Mouse (Mus musculus) intestine, embryonic 16.5 days (tissue): ENCODE data around the gene Adgrl3. TPM values are rescaled to one million over a fixed set of nuclear protein-coding genes. Genes with fewer than 3 reads are reported as not detected.
A peak's percentile ranks its signal among the peaks of the same experiment; 100 is the strongest.

ENCODE experiments used
- ATAC-seq: fragments of 200-750 bp; cut with Nextera tagmentation; 2 replicates; pipeline ENCODE4 v1.8.0; 2017; ENCODE audit warnings: moderate TSS enrichment, moderate library complexity
- H3K27ac ChIP-seq: fragments of 300-500 bp; sonication (generic); 2 replicates; pipeline ENCODE4 v1.5.1; 2014; ENCODE audit warnings: mild to moderate bottlenecking, low read length
- H3K27me3 ChIP-seq: fragments of 300-500 bp; sonication (generic); replicated peaks from 2 replicates; pipeline ENCODE4 v1.6.1; 2014; ENCODE audit warnings: low read length, control low read depth, mixed read lengths; ENCODE audit not compliant: control insufficient read depth, insufficient read depth
- H3K36me3 ChIP-seq: fragments of 300-500 bp; sonication (generic); 2 replicates; pipeline ENCODE4 v1.6.1; 2014; ENCODE audit warnings: low read length, control low read depth; ENCODE audit not compliant: control insufficient read depth, insufficient read depth
- H3K4me1 ChIP-seq: fragments of 300-500 bp; sonication (generic); 2 replicates; pipeline ENCODE4 v1.6.1; 2014; ENCODE audit warnings: low read length, control low read depth, mixed read lengths; ENCODE audit not compliant: control insufficient read depth, insufficient read depth
- H3K4me2 ChIP-seq: fragments of 300-500 bp; sonication (generic); 2 replicates; pipeline ENCODE4 v1.6.1; 2014; ENCODE audit warnings: low read depth, low read length, control low read depth
- H3K4me3 ChIP-seq: fragments of 300-500 bp; sonication (generic); 2 replicates; pipeline ENCODE4 v1.5.1; 2014; ENCODE audit warnings: mild to moderate bottlenecking, low read length
- H3K9ac ChIP-seq: fragments of 300-500 bp; sonication (generic); 2 replicates; pipeline ENCODE4 v1.6.1; 2014; ENCODE audit warnings: low read depth, low read length
- H3K9me3 ChIP-seq: fragments of 300-500 bp; sonication (generic); 2 replicates; pipeline ENCODE4 v1.6.1; 2016; ENCODE audit warnings: low read length, control low read depth; ENCODE audit not compliant: control insufficient read depth
- WGBS: fragments of 180-500 bp; shearing (Covaris S2); extraction: QIAGEN DNeasy Blood & Tissue Kit; methylation state at CpG from one replicate; pipeline ENCODE4 v1.1.7; 2014; 5-methylcytosine and 5-hydroxymethylcytosine counted together
- polyA plus RNA-seq: library from polyadenylated mRNA; unstranded; fragments of >200 nt; fragmentation: Nextera tagmentation; extraction: Ambion mirVana; gene quantifications from 2 replicates; pipeline ENCODE4 v1.2.1, GENCODE M21; 2015

Adgrl3 gene
- polyA plus RNA-seq, 1 experiment from 2014 or later = 6.8 TPM

GRCm38 (mm10) chr5:81475406-81475805 is 455.5 kb downstream of the Adgrl3 start:
- Histone ChIP-seq H3K4me3 (no peak overlapping the region), H3K9me3 (no peaks in the 10 kb centered on the region), H3K36me3 (no peaks in the 10 kb centered on the region), H3K27me3 (no peaks in the 10 kb centered on the region), H3K9ac (no peak overlapping the region), H3K27ac (no peak overlapping the region), H3K4me2 (no peak overlapping the region), H3K4me1 (peaks cover 2% of the 10 kb centered on the region; the same call in 1 of the 2 replicates)
- ATAC-seq = no peak
- WGBS = 86% methylated on average over 3 of the region's 3 CpGs

GRCm38 (mm10) chr5:81475971-81476606 is 456.2 kb downstream of the Adgrl3 start:
- H3K9me3 ChIP-seq = no peaks in the 10 kb centered on the region
- H3K27ac ChIP-seq = no peak overlapping the region
- H3K4me1 ChIP-seq = peaks cover 2% of the 10 kb centered on the region; the same call in 1 of the 2 replicates
- peak overlapping the region; percentile 30; the same call in 1 of the 2 replicates for H3K4me2 ChIP-seq
- no peaks in the 10 kb centered on the region for H3K36me3 ChIP-seq
- no peaks in the 10 kb centered on the region for H3K27me3 ChIP-seq
- 31% methylated on average over 8 of the region's 8 CpGs for whole genome bisulfite sequencing
- no peak overlapping the region for H3K4me3 ChIP-seq
- peak; percentile 97 for ATAC-seq
- no peak overlapping the region for H3K9ac ChIP-seq

- H3K4me3 ChIP-seq = no peak overlapping the region
- no peaks in the 10 kb centered on the region for H3K9me3 ChIP-seq
- H3K27me3 ChIP-seq = no peaks in the 10 kb centered on the region
- no peaks in the 10 kb centered on the region for H3K36me3 ChIP-seq
- no peak overlapping the region for H3K27ac ChIP-seq
- 84% methylated on average over 3 of the region's 3 CpGs for WGBS
- H3K9ac ChIP-seq = no peak overlapping the region
- no peak overlapping the region for H3K4me2 ChIP-seq
- H3K4me1 ChIP-seq = no peaks in the 10 kb centered on the region; the same call in 1 of the 2 replicates
- ATAC-seq = no peak
Observed at GRCm38 (mm10) chr5:81480911-81481310, 461.0 kb downstream of the Adgrl3 start.

- 74% methylated on average over 3 of the region's 3 CpGs for WGBS
- no peak for ATAC-seq
- Histone ChIP-seq H3K9me3 (no peaks in the 10 kb centered on the region), H3K36me3 (no peaks in the 10 kb centered on the region), H3K27me3 (no peaks in the 10 kb centered on the region), H3K4me2 (no peak overlapping the region), H3K4me1 (no peaks in the 10 kb centered on the region), H3K9ac (no peak overlapping the region), H3K27ac (no peak overlapping the region), H3K4me3 (no peak overlapping the region)
Observed at GRCm38 (mm10) chr5:81483890-81484289, 464.0 kb downstream of the Adgrl3 start.

- Histone ChIP-seq H3K27ac (no peak overlapping the region), H3K4me1 (no peaks in the 10 kb centered on the region), H3K4me2 (no peak overlapping the region), H3K9me3 (no peaks in the 10 kb centered on the region), H3K36me3 (no peaks in the 10 kb centered on the region), H3K4me3 (no peak overlapping the region), H3K27me3 (no peaks in the 10 kb centered on the region), H3K9ac (no peak overlapping the region)
- WGBS = 91% methylated on average over 3 of the region's 3 CpGs
- peak; percentile 33; the same call in 1 of the 2 replicates for ATAC-seq
Observed at GRCm38 (mm10) chr5:81501076-81501475, 481.1 kb downstream of the Adgrl3 start.

GRCm38 (mm10) chr5:81518720-81519496 is 499.0 kb downstream of the Adgrl3 start:
- Histone ChIP-seq H3K4me3 (no peak overlapping the region), H3K4me1 (no peaks in the 10 kb centered on the region), H3K27ac (no peak overlapping the region), H3K27me3 (no peaks in the 10 kb centered on the region), H3K9me3 (no peaks in the 10 kb centered on the region), H3K36me3 (no peaks in the 10 kb centered on the region), H3K9ac (no peak overlapping the region), H3K4me2 (no peak overlapping the region)
- WGBS = 61% methylated on average over 5 of the region's 5 CpGs
- ATAC-seq = no peak

GRCm38 (mm10) chr5:81519497-81520382 is 499.8 kb downstream of the Adgrl3 start:
- Histone ChIP-seq H3K9me3 (no peaks in the 10 kb centered on the region), H3K4me2 (no peak overlapping the region), H3K4me1 (no peaks in the 10 kb centered on the region), H3K9ac (no peak overlapping the region), H3K36me3 (no peaks in the 10 kb centered on the region), H3K27ac (no peak overlapping the region), H3K27me3 (no peaks in the 10 kb centered on the region), H3K4me3 (no peak overlapping the region)
- WGBS = 27% methylated on average over 11 of the region's 11 CpGs
- peak; percentile 76 for ATAC-seq

- Histone ChIP-seq H3K27me3 (no peaks in the 10 kb centered on the region), H3K4me2 (no peak overlapping the region), H3K9me3 (no peaks in the 10 kb centered on the region), H3K4me3 (no peak overlapping the region), H3K9ac (no peak overlapping the region), H3K36me3 (no peaks in the 10 kb centered on the region), H3K4me1 (no peaks in the 10 kb centered on the region), H3K27ac (no peak overlapping the region)
- no peak for ATAC-seq
- 72% methylated on average over 4 of the region's 4 CpGs for WGBS
Observed at GRCm38 (mm10) chr5:81522760-81523159, 502.8 kb downstream of the Adgrl3 start.

- Histone ChIP-seq H3K27ac (no peak overlapping the region), H3K4me3 (no peak overlapping the region), H3K9ac (no peak overlapping the region), H3K9me3 (no peaks in the 10 kb centered on the region), H3K27me3 (no peaks in the 10 kb centered on the region), H3K4me2 (no peak overlapping the region), H3K4me1 (no peaks in the 10 kb centered on the region), H3K36me3 (no peaks in the 10 kb centered on the region)
- WGBS = 86% methylated on average over 12 of the region's 12 CpGs
- ATAC-seq = no peak
Observed at GRCm38 (mm10) chr5:81524532-81524961, 504.6 kb downstream of the Adgrl3 start.
